Mouse (Mus musculus) G1E (cell line): ENCODE data around the gene Stap2.

Experiments
- CTCF ChIP-seq: IDR thresholded peaks from 2 replicates; pipeline ENCODE4 v1.5.1; 2012; ENCODE audit warnings: low read depth, low read length, inconsistent platforms, mixed read lengths
- GATA1 ChIP-seq: IDR thresholded peaks from 2 replicates; pipeline ENCODE4 v1.6.1; 2012; ENCODE audit warnings: borderline replicate concordance, low read length, inconsistent platforms, mixed read lengths
- GATA2 ChIP-seq: IDR thresholded peaks from 2 replicates; pipeline ENCODE4 v1.6.1; 2012; ENCODE audit warnings: low read depth, low read length, inconsistent platforms, borderline replicate concordance
- TAL1 ChIP-seq: conservative IDR thresholded peaks from 2 replicates; pipeline ENCODE4 v1.6.1; 2012; ENCODE audit warnings: low read depth, low read length, inconsistent platforms, mixed read lengths

DNA sequence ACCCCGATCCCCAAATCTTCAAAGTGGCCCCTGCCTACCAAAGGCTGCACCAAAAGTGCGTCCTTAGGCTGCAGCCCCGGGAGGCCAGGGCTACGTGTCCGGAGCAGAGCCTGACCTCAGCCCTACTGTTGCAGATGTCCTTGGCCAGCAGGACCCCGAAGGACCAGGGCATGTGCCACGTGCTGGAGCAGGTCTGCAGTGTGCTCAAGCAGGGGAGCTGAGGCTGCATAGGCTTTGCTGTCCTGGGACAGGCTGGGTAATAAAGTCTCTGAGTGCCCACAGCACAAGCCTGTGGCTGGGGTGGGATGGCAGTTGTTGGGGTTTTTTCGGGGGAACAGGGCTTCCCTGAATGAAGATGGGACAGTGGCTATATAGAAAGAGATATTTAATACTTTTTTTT, 11.0 kb upstream of the Stap2 start:
- TF ChIP-seq GATA1 (no peak), CTCF (no peak), GATA2 (no peak), TAL1 (no peak)
